Mouse (Mus musculus) embryonic facial prominence, embryonic 14.5 days (tissue): ENCODE measurements around the gene Tnfrsf25. TPM values are rescaled to one million over a fixed set of nuclear protein-coding genes. Genes with fewer than 3 reads are reported as not detected.
A peak's percentile ranks its signal among the peaks of the same experiment; 100 is the strongest.

Source experiments
- ATAC-seq: fragments of 200-750 bp; cut with Nextera tagmentation; 2 replicates; pipeline ENCODE4 v1.8.0; 2017; ENCODE audit warnings: low read depth, moderate number of reproducible peaks, moderate TSS enrichment
- DNase-seq: peaks from one replicate; pipeline ENCODE4 v3.0.0-alpha.2; 2015; ENCODE audit warnings: low spot score
- H3K27ac ChIP-seq: fragments of 300-500 bp; sonication (generic); replicated peaks from 2 replicates; pipeline ENCODE4 v1.5.1; 2014; ENCODE audit warnings: low read depth, mild to moderate bottlenecking, low read length, moderate library complexity
- H3K27me3 ChIP-seq: fragments of 300-500 bp; sonication (generic); replicated peaks from 2 replicates; pipeline ENCODE4 v1.6.1; 2014; ENCODE audit warnings: low read length; ENCODE audit not compliant: control insufficient read depth, insufficient read depth
- H3K36me3 ChIP-seq: fragments of 300-500 bp; sonication (generic); 2 replicates; pipeline ENCODE4 v1.6.1; 2014; ENCODE audit warnings: low read length, mixed read lengths; ENCODE audit not compliant: control insufficient read depth, insufficient read depth
- H3K4me1 ChIP-seq: fragments of 300-500 bp; sonication (generic); 2 replicates; pipeline ENCODE4 v1.6.1; 2014; ENCODE audit warnings: antibody characterized with exemption, low read length; ENCODE audit not compliant: control insufficient read depth, insufficient read depth
- H3K4me2 ChIP-seq: fragments of 300-500 bp; sonication (generic); 2 replicates; pipeline ENCODE4 v1.6.1; 2014; ENCODE audit warnings: low read depth, mild to moderate bottlenecking, low read length, moderate library complexity, mixed read lengths
- H3K4me3 ChIP-seq: fragments of 300-500 bp; sonication (generic); 2 replicates; pipeline ENCODE4 v1.5.1; 2014; ENCODE audit warnings: low read depth, mild to moderate bottlenecking, low read length
- H3K9ac ChIP-seq: fragments of 300-500 bp; sonication (generic); 2 replicates; pipeline ENCODE4 v1.6.1; 2014; ENCODE audit warnings: low read depth, mild to moderate bottlenecking, low read length, moderate library complexity, mixed read lengths
- H3K9me3 ChIP-seq: fragments of 300-500 bp; sonication (generic); 2 replicates; pipeline ENCODE4 v1.6.1; 2016; ENCODE audit warnings: low read length; ENCODE audit not compliant: control insufficient read depth
- WGBS: fragments of 180-500 bp; shearing (Covaris S2); extraction: QIAGEN DNeasy Blood & Tissue Kit; methylation state at CpG from one replicate; pipeline ENCODE4 v1.1.7; 2014; 5-methylcytosine and 5-hydroxymethylcytosine counted together
- polyA plus RNA-seq: library from polyadenylated mRNA; unstranded; fragments of >200 nt; fragmentation: Nextera tagmentation; extraction: Ambion mirVana; gene quantifications from 2 replicates; pipeline ENCODE4 v1.2.1, GENCODE M21; 2014

The Tnfrsf25 gene
- polyA plus RNA-seq, 1 experiment from 2014 or later: 0.65 TPM

GRCm38 (mm10) chr4:152151966-152152544 lies 36.3 kb downstream of the Tnfrsf25 start, which contains the start of gene Espn:
Espn (minus strand) TSS chr4:152152371.
- Histone ChIP-seq H3K4me3 (peak within 1 kb of the TSS; percentile 43), H3K9ac (peak within 1 kb of the TSS; percentile 43), H3K4me2 (peak within 1 kb of the TSS; percentile 68), H3K36me3 (no peaks in the 10 kb centered on the region), H3K4me1 (peaks cover 3% of the 10 kb centered on the region; the same call in 1 of the 2 replicates), H3K27me3 (peaks cover 66% of the 10 kb centered on the region), H3K27ac (no peak within 1 kb of the TSS), H3K9me3 (no peaks in the 10 kb centered on the region)
- 1% methylated on average over 16 of the region's 57 CpGs for WGBS
- peak; percentile 87 for ATAC-seq
- peak; percentile 72 for DNase-seq

- Histone ChIP-seq H3K9me3 (no peaks in the 10 kb centered on the region), H3K4me2 (peak overlapping the region; percentile 39), H3K36me3 (no peaks in the 10 kb centered on the region), H3K27ac (no peak overlapping the region), H3K4me3 (peak overlapping the region; percentile 10; the same call in 1 of the 2 replicates), H3K9ac (no peak overlapping the region), H3K4me1 (peaks cover 3% of the 10 kb centered on the region), H3K27me3 (peaks cover 83% of the 10 kb centered on the region)
- WGBS: 4% methylated on average over 23 of the region's 23 CpGs
- ATAC-seq (peak; percentile 34; the same call in 1 of the 2 replicates), DNase-seq (peak; percentile 85)
Measured at GRCm38 (mm10) chr4:152153771-152154177, 38.0 kb downstream of the Tnfrsf25 start.

- Histone ChIP-seq H3K27ac (no peak overlapping the region), H3K9ac (no peak overlapping the region), H3K36me3 (no peaks in the 10 kb centered on the region), H3K9me3 (no peaks in the 10 kb centered on the region), H3K4me3 (no peak overlapping the region), H3K27me3 (peaks cover 86% of the 10 kb centered on the region), H3K4me2 (no peak overlapping the region), H3K4me1 (peaks cover 3% of the 10 kb centered on the region)
- ATAC-seq (no peak), DNase-seq (no peak)
- 59% methylated on average over 4 of the region's 4 CpGs for WGBS
Measured at GRCm38 (mm10) chr4:152155019-152155418, 39.3 kb downstream of the Tnfrsf25 start.

- peaks cover 3% of the 10 kb centered on the region for H3K4me1 ChIP-seq
- ATAC-seq (no peak), DNase-seq (peak; percentile 28)
- no peaks in the 10 kb centered on the region for H3K9me3 ChIP-seq
- H3K9ac ChIP-seq: no peak overlapping the region
- peak overlapping the region; percentile 23 for H3K4me3 ChIP-seq
- H3K27ac ChIP-seq: no peak overlapping the region
- WGBS: 13% methylated on average over 21 of the region's 21 CpGs
- H3K27me3 ChIP-seq: peaks cover 86% of the 10 kb centered on the region
- H3K36me3 ChIP-seq: no peaks in the 10 kb centered on the region
- H3K4me2 ChIP-seq: peak overlapping the region; percentile 50
Measured at GRCm38 (mm10) chr4:152157779-152158584, 42.2 kb downstream of the Tnfrsf25 start.

GRCm38 (mm10) chr4:152158585-152159284 lies 43.0 kb downstream of the Tnfrsf25 start, which contains the start of gene Hes2:
Hes2 (plus strand) TSS chr4:152158867.
- 6% methylated on average over 28 of the region's 35 CpGs for WGBS
- Histone ChIP-seq H3K36me3 (no peaks in the 10 kb centered on the region), H3K9me3 (no peaks in the 10 kb centered on the region), H3K4me2 (peak within 1 kb of the TSS; percentile 50), H3K27me3 (peaks cover 80% of the 10 kb centered on the region), H3K27ac (no peak within 1 kb of the TSS), H3K4me3 (peak within 1 kb of the TSS; percentile 23), H3K9ac (no peak within 1 kb of the TSS), H3K4me1 (peaks cover 3% of the 10 kb centered on the region)
- ATAC-seq: no peak
- peak; percentile 22 for DNase-seq

- WGBS: 2% methylated on average over 19 of the region's 19 CpGs
Measured at GRCm38 (mm10) chr4:152159285-152159678, 43.5 kb downstream of the Tnfrsf25 start.

GRCm38 (mm10) chr4:152160748-152161147 lies 45.0 kb downstream of the Tnfrsf25 start:
- ATAC-seq (no peak), DNase-seq (no peak)
- Histone ChIP-seq H3K9me3 (no peaks in the 10 kb centered on the region), H3K4me3 (no peak overlapping the region), H3K9ac (no peak overlapping the region), H3K4me1 (no peaks in the 10 kb centered on the region; the same call in 1 of the 2 replicates), H3K4me2 (no peak overlapping the region), H3K36me3 (no peaks in the 10 kb centered on the region), H3K27me3 (peaks cover 67% of the 10 kb centered on the region), H3K27ac (no peak overlapping the region)
- WGBS: 40% methylated on average over 3 of the region's 4 CpGs

More at GRCm38 (mm10) chr4:152159285-152159678, 43.5 kb downstream of the Tnfrsf25 start:
- no peak for ATAC-seq
- no peaks in the 10 kb centered on the region for H3K9me3 ChIP-seq
- no peak overlapping the region for H3K9ac ChIP-seq
- peaks cover 79% of the 10 kb centered on the region for H3K27me3 ChIP-seq
- H3K4me3 ChIP-seq: peak overlapping the region; percentile 23
- no peak overlapping the region for H3K27ac ChIP-seq
- no peak for DNase-seq
- 0 out of 2 replicates have a peak overlapping the region, but pooled peaks have one; percentile 50 for H3K4me2 ChIP-seq
- H3K36me3 ChIP-seq: no peaks in the 10 kb centered on the region
- H3K4me1 ChIP-seq: no peaks in the 10 kb centered on the region; the same call in 1 of the 2 replicates

GRCm38 (mm10) chr4:152161601-152162000 lies 45.9 kb downstream of the Tnfrsf25 start:
- 79% methylated on average over 6 of the region's 6 CpGs for WGBS
- DNase-seq (no peak), ATAC-seq (no peak)
- no peak overlapping the region for H3K4me3 ChIP-seq
- no peak overlapping the region for H3K27ac ChIP-seq
- no peaks in the 10 kb centered on the region; the same call in 1 of the 2 replicates for H3K4me1 ChIP-seq
- peaks cover 67% of the 10 kb centered on the region for H3K27me3 ChIP-seq
- H3K36me3 ChIP-seq: no peaks in the 10 kb centered on the region
- H3K9ac ChIP-seq: no peak overlapping the region
- H3K9me3 ChIP-seq: no peaks in the 10 kb centered on the region
- H3K4me2 ChIP-seq: no peak overlapping the region
